Mouse (Mus musculus): ENCODE data around the gene Ormdl3.

DNA sequence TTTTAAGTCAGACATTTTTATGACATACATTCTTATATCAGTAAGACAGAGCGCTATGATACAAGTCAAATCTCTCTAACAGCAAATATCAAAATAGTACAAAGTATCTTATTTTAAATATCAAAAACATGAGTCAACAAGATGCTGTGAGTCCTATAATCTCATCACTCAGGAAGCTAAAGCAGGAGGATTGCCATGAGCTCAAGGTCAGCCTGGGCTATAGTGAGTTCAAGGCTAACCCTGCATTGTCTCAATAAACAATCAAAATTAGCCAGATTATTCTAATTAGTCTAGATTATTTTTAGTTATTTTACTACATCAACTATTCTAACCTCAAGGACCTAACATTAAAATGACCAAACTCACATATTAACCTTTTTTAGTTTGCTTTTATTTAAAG, 43.8 kb downstream of the Ormdl3 start:
- TF ChIP-seq POLR2A (IDR thresholded peaks at IDR 0.05; ENCODE audit: control insufficient read depth, low read depth, low read length) (no peak), CTCF (IDR thresholded peaks at IDR 0.05; ENCODE audit: control insufficient read depth, insufficient read depth, insufficient replicate concordance, low read depth, low read length) (no peak)

Measured in testis, adult 2 months (tissue).